Mouse (Mus musculus) T-cell, adult 2 months (primary cell): Measurements from ENCODE around the gene Dlec1.

ENCODE experiments used
- DNase-seq: peaks from one replicate; pipeline ENCODE4 v3.0.0; 2022; ENCODE audit warnings: low spot score

Gene Dlec1

DNA sequence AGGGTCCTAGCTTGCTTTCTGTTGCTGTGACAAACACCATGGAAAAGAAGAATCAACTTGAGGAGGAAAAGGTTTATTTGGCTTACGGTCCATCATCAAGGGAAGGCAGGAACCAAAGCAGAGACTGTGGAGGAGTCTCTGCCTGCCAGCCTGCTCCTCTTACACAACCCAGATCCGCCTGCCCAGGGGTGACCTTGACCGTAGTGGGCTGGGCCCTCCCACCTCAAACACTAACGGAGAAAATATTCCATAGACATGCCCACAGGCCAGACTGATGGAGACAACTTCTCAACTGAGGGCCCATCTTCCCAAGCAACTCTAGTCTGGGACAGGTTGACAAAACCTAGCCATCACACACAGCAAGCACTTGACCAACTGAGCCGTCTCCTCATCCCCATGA, 39.8 kb downstream of the Dlec1 start:
- no peak for DNase-seq

DNA sequence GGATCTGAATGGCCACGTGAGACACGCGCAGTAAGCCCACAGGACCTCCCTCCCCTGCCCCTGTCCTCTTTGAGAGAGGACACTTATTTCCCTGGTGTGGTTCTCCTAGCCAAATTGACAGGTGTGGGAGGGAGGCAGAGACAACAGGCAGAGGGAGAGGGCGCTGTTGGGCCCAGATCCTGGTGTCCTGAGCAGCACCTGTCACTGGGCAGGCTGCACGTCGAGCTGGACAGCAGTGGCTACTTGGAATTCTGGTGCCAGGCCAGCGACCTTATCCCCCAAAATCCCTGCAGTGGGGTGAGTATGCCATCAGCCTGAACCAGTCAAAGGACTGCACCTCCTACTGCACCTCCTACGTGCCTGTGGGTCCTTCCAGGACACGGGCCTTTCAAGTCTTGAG, 41.1 kb downstream of the Dlec1 start:
- DNase-seq = no peak

DNA sequence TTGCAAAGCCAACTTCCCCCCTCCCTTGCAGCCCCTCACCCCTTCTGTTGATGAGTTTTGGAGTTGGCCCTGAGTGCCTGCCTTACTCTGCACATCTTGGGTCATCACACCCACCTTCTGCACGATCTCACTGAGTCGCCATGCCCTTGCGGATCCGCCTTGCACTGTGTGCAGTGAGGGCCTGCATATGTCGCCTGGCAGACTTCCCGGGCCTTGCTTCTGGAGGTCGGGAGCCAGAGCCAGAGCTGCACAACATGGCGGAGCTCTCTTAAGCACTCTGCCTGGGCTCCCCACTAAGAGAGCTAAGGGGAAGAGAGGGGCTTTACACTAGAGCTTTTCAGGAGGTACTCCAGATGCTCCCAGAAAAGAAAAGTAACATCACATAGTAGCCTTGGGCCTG, 42.4 kb downstream of the Dlec1 start:
- no peak for DNase-seq

DNA sequence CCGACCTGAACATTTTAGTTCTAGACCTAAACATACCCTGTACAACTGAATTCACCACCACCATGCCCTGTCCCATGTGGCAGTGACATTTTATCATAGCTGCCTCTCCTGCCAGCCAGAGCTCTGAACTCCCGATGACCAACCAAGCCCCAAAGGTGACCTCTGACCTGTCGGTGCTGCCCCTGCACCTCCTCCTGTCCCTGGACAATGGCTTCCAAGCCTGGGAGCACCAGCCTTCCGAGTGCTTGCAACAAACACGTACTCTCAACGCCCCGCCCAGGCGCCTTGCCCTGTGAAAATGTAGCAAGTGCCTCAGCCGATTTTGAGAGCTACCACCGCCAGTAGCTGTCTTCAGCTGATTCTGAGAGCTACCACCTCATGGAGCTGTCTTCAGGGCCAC, 42.9 kb downstream of the Dlec1 start:
- no peak for DNase-seq

DNA sequence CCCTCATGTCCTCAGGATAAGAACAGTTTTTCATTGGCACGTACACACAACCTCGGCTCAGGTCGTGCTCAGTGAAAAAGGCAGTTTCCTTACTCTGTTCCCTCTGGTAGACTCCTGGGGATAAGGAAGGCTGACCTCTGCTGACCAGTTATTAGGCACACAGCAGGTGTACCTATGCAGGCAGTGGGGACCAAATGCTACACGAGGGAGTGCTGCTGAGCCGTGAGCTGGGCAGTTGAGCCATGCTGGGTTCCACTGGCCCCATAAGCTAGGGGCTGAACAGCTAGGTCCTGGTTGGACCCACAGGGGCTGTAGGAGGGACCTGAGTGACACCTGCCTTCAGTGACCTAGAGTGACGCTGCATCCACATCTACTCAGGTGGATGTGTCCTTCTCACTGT, 43.4 kb downstream of the Dlec1 start:
- DNase-seq = no peak

DNA sequence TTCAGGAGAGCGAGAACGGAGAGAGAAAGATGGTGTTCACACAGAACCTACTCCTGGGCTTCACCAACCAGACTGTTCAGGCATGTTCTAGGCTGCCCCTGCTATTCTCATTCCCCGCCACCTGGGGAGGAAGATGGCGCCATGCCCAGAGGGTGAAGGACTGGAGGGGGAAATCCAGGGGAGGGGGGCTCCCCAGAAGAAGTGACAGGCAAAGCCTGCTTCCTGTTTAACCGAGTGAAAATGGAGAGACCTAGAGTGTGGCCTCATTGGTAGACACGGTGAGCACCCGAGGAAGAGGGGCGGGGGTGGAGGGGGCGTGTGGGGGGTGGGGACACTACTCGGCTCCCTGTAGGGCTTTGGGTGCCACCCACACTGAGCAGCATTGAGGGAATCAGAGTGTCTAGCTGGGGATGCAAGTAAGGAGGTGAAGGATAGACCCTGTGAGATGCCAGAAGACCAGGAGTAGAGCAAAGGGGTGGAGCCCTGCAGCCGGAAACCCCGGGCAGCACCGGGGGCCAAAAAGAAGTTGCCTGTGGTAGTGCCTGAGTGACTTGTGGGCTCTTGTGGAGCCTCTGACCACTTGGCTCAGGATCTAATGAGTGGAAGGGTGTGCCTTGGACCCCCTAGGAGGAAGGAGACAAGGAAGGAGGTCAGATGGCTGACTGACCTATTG, 44.0 kb downstream of the Dlec1 start:
- no peak for DNase-seq

DNA sequence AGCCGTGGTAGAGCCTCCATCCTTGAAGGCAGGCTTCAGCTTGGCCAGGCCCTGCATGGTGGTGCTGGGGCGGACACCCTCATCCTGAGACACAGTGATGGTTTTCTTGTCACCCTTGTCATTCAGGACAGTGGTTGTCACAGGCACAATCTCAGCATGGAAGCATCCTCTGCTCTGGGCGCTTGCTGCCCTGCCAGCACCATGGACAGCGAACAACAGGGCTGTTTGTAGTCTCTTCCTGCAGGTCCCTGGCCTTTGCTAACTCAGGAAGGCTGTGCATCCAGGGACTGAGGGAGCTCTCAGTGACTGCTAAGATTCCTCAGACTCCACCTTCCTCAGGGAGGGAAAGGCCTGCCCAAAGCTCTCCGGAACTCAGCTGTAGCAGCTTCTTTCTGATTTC, 47.3 kb downstream of the Dlec1 start:
- no peak for DNase-seq

DNA sequence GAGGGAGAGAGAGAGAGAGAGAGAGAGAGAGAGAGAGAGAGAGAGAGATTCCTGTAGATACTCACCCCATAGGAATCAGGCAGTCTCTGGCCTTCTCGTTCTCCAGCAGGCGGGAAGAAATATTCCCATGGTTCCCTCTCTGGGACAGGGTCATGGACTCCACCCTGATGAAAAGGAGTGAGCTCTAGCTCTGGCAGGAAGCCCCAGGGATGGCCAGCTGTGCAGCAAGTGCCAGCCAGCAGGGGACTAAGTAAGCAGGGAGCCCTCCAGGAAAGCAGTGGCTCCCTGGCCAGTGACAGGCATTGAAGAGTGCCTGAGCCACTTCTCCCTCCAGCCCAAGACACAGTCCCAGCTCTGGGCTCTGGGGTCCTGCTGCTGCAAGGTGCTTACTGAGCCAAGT, 49.5 kb downstream of the Dlec1 start:
- DNase-seq = no peak

DNA sequence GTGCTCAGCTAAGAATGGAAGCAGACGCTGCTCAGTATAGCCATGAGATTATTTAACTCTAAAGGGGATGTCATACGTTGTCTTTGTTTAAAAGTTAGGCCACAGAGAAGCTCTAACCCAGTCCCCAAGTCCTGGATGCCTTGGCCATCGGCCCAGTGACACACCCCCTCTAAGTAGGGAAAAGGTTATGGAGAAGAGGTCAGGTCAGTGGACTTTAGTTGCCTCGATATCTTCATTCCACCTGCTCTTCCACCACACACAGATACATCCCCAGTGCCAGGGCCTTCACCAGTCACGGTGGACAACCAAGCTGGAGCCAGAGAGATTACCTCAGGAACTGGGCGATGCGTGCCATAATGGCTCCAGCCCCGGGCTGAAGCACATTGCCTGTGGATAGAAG, 53.1 kb downstream of the Dlec1 start:
- no peak for DNase-seq

DNA sequence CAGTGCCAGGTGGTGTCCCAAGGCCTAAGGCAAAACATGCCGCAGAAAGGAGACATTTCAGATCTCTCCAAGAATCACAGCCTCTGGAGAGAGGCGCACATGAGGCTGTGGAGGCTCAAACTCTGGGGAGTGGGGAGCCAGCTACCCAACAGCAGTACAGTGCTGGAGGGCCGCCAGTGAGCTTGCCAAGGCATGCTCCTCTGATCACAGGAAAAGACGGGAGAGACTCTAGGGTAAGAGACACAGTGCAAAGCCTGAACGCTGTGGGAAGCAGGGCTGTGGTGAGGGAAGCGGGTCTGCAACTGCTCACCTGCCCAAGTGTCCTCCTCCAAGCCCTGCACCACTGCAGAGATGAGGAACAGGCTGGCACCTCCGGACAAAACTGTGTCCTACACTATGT, 53.5 kb downstream of the Dlec1 start:
- DNase-seq = no peak

DNA sequence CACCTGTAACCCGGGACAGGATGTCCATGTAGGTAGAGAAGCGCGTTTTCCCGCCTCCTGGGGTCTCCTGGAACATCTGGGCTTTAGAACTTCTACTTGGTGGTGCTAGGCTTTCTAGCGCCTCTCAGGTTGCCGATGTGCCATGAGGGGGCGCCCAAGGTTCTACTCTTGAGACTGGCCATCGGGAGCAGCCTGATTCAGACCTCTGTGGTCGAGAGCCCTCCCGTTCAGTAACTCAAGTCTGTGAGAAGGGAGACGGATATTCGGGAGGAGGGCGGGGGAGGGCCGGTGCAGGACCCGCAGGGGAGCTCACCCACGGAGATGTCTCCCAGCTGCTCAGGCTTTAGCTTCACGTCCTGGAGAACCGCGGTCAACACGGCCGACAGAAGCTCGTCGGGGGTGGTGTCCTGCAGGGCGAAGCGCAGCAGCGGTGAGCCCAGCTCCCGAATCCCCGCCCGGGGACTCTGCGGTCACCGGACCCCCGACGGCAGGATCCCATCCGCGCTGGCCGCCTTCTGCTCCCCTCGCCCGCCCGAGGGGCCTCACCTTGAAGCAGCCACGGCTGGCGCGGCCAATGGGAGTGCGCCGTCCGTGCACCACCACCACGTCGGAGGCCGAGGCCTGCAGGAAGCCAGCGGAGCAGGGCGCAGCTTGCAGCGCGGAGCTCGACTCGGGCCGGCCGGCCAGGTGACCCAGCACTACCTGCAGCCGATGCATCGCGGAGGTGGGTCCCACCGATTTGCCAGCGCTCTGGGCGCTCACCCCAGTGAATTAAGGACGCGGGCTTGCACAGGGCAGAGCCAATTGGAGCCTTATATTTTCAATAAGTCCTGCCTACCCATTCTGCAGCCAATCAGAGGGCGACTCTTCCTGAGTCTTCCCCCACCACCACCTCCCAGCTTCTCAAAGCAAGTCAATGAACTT, 54.3 kb downstream of the Dlec1 start, which contains the start of gene Acaa1b:
Gene Acaa1b (minus strand): TSS at position 816 of the 924 bp plus-strand sequence.
- no peak for DNase-seq

DNA sequence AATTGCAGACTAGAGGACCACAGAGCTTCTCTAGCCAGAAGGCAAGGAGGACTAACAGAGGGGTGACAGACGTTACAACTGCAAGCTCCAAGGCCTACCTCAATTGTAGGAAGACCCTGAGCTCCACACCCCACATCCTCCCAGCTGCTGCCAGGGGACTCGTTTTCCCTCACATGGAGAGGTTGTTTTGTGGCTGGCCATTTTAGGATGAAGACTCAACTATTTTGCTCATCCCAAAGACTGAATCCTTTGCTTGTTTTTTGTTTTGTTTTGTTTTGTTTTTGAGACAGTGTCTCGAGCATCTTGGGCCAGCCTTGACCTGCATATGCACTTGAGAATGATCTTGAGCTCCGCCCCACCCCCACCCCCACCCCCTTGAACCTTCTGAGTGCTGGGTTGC, 56.6 kb downstream of the Dlec1 start, which contains the start of gene Gm47289:
Gene Gm47289 (plus strand): TSS at position 301 of the 400 bp plus-strand sequence.
- no peak for DNase-seq

DNA sequence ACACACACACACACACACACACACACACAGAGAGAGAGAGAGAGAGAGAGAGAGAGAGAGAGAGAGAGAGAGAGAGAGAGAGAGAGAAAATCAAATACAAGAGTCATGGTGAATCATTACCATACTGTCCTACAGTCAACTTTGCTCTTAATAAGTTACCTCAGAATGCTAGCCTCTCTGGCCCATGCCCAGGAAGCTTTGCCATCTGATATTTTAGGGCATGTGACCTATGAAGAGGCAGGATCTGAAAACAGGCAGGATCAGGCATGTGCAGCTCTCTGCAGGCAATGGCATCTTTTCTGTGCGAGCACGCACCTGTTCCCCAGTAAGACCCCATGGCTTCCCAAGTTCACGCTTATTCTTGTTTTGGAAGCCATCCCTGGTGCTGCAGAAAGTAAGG, 58.4 kb downstream of the Dlec1 start:
- no peak for DNase-seq

DNA sequence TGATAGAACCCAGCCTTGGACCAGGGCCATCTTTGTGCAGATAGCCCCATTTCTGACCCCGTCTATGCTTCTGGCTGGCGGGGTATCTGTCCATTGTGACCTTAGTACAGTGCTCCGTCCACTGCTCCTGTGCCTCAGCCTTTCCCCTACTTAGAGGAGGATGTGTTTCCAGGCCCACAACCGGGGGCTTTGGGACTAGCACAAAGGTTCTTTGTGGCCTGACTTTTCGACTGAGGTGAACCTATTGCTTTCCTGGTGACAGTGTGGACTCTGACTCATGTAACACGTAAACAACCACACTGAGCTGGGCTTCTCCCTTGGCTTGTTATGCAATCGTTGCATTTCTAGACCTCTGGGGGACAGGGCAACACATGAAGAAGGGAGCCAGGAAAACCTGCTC, 62.5 kb downstream of the Dlec1 start:
- no peak for DNase-seq

DNA sequence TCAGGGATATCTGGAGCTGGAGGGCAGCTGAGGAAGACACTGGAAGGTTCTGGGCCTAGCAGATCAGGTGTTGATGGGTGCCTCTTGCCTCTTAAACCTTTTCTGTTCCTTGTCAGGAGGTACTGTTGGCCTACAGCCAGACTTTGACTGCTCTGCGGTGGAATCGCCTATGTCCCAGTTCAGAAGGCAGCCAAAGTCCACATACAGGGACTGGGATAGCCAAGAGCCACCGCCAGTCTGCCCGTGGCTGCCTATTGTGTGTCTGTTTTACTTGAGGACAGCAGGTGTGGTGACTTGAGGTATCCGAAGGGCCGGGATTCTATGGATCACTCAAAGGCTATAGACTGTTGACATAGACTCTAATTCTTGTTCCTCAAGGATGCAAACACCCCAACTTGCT, 63.3 kb downstream of the Dlec1 start:
- DNase-seq = no peak

DNA sequence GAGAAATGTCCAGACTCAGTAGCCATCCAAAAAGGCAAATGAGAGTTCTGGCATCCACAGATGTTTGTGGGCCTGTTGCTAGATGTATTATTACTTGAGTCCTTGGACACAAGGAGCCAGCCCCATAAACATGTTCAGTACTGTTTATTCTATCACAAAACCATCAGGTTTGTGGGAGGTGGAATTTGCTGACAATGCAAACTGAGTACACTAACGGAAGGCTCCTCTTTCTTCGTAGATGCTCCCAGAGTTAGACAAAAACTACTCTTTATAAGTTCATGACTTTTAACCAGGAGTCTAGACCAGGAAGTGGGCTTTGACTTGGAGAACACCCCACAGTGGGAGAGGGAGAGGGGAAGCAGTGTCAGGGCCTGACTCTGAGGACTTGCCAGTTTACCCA, 65.3 kb downstream of the Dlec1 start:
- DNase-seq = no peak

DNA sequence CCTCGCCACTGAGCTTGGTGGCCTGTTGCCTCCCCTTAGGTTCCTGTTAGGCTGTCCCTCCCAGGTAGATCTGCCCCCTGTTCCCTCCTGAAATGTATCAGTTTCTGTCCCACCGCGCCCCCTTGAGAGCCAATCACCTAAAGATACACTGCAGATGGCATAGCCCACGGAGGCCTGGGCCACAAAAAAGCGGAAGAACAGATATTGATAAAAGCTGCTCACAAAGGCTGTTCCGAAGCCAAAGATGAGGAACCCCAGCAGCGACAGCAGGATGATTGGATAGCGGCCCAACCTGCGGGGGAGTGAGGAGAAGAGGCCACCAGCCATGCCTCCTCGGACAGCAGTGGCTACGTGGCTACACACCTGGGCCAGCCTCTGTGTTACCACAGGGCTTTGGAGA, 77.0 kb downstream of the Dlec1 start:
- DNase-seq = no peak

DNA sequence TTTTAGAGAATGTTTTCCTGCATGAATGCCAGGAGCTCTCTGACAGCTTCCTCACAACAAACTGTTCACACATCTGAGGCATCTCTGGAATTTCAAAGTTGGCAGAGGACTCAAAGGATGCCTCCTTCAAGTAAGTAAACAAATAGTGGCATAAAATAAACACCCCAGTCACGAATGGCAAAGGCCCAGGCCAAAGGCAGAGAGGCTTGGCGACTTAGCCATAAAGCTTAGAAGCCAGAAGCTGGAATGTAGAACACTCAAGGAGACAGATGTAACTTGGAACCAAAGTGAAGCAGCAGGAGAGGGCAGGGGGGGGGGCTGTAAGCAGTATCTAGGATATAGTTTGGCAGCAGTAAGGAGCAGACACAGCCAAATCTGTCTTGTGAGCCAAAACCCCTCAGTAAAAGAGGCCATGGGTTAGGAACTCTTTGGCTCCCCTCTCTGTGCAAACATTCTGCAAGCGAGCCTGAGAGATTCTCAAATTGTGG, 79.0 kb downstream of the Dlec1 start:
- DNase-seq = no peak

DNA sequence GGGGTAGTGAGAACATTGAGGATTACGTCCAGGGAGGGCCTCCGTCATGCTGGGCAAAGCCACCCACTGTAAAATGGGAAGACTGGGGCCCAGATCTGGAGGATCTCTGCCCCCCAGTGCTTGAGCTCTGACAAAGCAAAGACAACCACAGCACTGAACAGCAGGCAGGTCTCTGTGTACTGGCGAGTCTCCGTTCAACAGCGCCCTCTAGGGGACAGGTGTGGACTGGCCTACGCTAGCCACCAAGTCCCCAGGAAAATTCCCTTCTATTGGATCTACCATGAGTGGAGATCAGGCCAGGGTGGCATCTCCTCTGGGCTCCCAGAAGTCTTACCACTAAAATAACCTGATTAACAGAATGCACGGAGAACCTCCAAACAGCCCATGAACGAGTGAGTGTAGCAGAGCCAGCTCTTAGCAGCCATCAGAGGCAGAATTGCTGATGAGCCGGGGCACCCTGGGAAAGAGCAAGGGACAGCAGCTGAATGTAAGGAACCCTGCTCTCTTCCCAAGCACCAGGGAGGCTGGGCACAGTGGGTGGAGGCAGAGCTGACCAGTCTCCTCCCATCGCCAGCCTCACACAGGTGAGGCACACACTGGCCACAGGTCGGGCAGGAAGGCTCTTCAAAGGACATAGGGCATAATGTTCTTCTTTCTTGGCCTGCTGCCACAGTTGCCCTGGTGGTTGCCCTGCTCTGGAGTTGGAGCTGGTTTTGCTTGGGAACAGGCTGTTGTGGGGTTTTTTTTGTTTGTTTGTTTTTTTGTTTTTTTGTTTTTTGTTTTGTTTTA, 90.1 kb downstream of the Dlec1 start:
- peak; percentile 10 for DNase-seq
